Mouse (Mus musculus): ENCODE results near the gene Wasf3.

GRCm38 (mm10) chr5:146451592-146452254 lies 66.9 kb downstream of the Wasf3 start:
- TF ChIP-seq CTCF (IDR thresholded peaks at IDR 0.05; ENCODE audit: extremely low read depth, insufficient read depth, low read length) (no peak), POLR2A (IDR thresholded peaks at IDR 0.05; ENCODE audit: extremely low read depth, insufficient read depth, low read length) (no peak)

Measured in cortical plate, adult 2 months (tissue).